Mouse (Mus musculus): ENCODE results near the gene Spint2. TPM values are rescaled to one million over a fixed set of nuclear protein-coding genes. Genes with fewer than 3 reads are reported as not detected.

The Spint2 gene
- total RNA-seq, 2 experiments from 2014 or later: 17.6 to 19.2 TPM

DNA sequence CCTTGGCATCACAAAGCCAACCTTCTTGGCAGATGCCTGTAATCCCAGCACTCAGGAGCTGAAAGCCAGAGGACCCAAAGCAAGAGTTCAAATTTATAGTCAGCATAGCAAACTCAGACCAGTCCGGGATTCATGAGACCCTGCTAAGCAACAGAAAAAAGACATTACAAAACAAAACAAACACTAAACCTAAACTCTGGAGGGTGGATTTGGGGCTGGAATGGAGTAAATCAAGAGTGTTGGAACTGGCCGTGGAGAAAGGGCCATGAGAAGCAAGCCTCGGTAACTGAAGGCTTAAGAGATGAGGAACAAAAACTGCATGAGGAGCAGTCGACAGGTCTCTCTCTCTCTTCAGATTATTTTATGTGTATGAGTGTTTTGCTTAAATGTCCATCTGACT, 2.2 kb upstream of the Spint2 start:
- no peak for DNase-seq (ENCODE audit: extremely low spot score in 1 of 2, low spot score in 1 of 2)

DNA sequence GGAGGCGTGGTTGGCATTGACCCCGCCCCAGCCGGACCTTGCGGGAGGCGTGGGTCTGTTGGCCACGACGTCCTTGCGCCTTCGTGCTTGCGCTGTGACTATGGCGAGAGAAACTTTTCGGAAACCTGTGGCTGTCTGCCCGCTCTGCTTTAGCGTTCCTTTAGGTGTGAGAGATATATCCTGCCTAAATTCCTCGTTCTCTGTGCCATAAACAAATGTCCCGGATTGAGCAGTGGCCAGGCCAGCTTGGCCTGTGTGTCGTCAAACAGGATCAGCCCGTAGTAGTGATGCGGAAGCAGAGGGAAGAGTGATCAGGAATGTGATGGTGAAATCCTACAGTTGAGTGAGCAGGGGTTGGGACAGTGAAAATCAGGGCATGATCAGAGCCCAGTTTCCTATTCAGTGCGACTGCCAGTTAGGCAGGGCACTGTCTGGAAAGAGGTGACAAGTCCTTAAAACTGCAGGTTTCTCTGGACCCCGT, 402 bp upstream of the Spint2 start:
- DNase-seq (ENCODE audit: extremely low spot score in 1 of 2, low spot score in 1 of 2): no peak

DNA sequence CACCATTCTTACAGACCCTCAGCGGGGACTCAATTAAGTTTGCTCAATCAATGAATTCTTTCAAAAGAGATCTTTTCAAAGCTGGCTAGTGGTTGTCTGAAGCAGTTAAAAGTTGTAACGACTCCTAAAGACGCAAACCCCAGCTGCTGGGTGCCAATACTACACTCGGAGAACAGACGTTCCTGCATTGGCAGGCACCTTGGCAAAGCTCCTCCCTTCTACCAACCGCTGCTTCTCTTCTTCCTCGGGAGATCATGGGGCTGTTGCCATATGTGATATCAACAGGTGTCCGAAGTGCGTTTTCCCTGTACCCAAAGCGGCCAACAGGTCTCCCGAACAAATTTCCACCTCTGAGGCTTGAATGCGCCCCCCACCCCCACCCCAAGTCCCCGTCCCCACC, 911 bp downstream of the Spint2 start:
- no peak for DNase-seq (ENCODE audit: extremely low spot score in 1 of 2, low spot score in 1 of 2)

DNA sequence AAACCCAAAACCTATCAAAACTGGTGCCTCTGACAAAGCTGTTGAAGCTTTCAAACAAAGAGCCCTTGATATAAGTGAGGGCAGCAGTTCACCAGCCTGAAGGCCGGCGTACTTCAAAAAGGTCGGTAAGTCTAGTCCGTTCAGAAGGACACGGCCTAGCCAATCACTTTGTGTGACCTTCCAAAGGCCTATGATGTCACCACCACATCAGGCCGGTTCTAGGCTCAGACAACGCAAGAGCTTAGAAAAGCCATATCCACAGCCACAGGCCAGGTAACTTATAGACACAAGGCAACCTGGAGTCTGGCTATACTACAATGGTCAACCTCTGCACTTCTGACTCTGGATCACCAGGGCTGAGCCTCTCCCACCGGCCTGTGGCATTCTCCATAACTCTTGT, 1.8 kb downstream of the Spint2 start:
- no peak for DNase-seq (ENCODE audit: extremely low spot score in 1 of 2, low spot score in 1 of 2)

DNA sequence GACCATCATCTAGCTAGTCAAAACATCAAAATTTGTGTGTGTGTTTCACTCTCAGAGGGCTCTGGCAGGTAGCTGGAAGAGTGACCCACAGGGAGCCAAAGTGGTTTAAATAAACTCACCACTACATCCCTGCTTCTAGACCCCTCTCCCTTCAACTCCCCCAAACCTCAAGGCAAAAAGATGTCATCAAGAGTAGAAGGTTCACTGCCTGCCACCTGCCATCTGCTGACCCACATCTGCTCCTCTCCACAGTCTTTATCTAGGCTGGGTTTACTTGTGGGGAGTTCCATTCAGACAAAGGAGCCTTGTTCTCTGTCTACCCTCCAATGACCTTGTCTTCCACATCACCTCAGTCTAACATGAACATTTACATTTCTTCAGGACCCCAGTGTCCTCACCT, 2.5 kb downstream of the Spint2 start:
- DNase-seq (ENCODE audit: extremely low spot score in 1 of 2, low spot score in 1 of 2): no peak

DNA sequence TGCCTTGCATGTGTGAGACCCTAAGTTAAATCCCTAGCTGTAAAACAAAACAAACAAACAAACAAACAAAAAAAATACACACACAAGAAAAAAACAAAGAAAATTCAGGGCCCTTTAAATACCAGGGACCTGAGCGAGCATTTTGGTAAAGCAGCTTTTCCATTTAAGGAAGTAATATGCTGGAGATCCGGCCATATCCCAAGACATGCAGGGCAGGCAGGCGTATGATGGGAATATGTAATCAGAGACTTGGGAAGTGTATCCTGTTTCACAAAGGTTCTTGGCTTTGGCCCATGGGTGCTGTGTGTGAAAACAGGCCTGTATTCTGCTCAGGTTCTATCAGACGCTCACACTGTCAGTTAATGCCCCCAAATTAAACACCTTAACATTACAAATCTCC, 4.2 kb downstream of the Spint2 start:
- DNase-seq (ENCODE audit: extremely low spot score in 1 of 2, low spot score in 1 of 2): no peak

DNA sequence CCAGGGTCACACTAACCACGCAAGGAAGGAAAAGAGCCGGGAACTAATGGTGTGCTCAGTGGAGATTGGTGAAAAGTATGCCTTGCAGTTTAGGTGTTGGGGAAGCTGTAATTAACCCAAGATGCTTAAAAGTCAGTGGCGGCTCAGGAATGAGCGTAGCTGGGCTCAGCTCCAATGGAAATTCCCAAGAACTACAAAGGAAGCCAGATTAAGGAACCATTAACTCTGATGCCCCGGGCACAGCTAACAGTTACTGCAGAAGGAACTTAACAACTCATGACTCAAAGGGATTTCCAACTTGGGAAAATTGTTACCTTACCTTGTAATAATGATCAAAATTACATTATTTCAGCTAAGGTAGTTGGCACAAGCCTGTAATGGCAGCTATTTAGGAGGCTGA, 5.0 kb downstream of the Spint2 start:
- DNase-seq (ENCODE audit: extremely low spot score in 1 of 2, low spot score in 1 of 2): no peak

GRCm38 (mm10) chr7:29271687-29272465, 9.8 kb downstream of the Spint2 start:
- no peak for DNase-seq (ENCODE audit: extremely low spot score in 1 of 2, low spot score in 1 of 2)

DNA sequence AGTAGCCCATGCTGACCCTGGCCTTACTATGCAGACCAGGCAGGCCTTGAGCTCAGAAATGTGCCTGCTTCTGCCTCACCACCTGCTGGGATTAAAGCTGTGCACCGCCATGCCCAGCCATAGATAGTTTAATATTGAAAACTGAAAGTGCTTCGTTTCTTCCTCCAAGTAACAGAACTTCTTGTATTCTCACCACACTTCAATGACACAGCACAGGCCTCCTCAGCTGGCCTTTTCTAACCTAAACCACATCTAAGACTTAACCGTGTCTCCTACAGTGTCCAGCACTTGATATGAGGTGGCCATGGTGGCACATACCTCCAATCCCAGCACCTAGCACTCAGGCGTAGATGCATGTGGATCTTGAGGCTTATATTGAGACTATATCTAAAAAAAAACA, 11.3 kb downstream of the Spint2 start:
- no peak for DNase-seq (ENCODE audit: extremely low spot score in 1 of 2, low spot score in 1 of 2)

DNA sequence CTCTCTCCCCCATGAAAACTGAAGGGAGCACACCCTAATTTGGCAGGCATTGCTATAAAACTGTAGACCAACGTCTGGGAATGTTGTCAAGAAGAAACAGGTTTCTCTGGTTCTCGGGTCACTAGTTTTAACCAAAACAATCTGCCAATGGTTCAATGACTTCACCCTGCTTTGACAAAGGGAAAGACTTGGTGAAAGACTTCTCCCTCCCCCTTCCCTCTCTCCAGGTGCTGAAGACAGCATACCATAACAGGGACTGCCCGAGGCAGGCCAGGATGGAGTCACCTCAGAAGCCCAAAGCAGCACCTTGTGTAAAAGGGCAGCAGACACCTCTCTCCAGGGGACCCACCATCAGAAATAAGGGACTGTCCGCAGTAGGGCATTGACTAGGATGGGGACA, 14.8 kb downstream of the Spint2 start:
- DNase-seq (ENCODE audit: extremely low spot score in 1 of 2, low spot score in 1 of 2): no peak

DNA sequence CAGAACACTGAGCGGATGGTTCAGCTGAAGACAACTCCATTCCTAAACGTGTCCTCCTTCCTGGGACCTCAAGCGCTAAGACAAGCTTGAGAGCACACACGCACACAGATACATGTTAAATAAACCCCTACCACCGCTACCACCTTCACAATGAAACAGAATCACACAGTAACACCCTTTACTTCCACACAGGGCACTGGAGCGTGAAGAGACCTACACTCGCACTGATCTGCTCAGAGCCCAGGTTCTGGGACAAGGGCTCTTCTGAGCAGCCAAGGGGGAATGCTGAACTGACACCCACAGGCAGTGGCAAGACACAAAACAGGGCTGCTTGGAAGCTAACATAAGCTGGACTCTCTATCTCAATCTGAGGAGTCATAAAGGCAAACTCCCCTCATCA, 16.1 kb downstream of the Spint2 start:
- DNase-seq (ENCODE audit: extremely low spot score in 1 of 2, low spot score in 1 of 2): no peak

GRCm38 (mm10) chr7:29263831-29264230, 17.9 kb downstream of the Spint2 start:
- DNase-seq (ENCODE audit: extremely low spot score in 1 of 2, low spot score in 1 of 2): no peak

GRCm38 (mm10) chr7:29262151-29262550, 19.6 kb downstream of the Spint2 start:
- DNase-seq (ENCODE audit: extremely low spot score in 1 of 2, low spot score in 1 of 2): no peak

DNA sequence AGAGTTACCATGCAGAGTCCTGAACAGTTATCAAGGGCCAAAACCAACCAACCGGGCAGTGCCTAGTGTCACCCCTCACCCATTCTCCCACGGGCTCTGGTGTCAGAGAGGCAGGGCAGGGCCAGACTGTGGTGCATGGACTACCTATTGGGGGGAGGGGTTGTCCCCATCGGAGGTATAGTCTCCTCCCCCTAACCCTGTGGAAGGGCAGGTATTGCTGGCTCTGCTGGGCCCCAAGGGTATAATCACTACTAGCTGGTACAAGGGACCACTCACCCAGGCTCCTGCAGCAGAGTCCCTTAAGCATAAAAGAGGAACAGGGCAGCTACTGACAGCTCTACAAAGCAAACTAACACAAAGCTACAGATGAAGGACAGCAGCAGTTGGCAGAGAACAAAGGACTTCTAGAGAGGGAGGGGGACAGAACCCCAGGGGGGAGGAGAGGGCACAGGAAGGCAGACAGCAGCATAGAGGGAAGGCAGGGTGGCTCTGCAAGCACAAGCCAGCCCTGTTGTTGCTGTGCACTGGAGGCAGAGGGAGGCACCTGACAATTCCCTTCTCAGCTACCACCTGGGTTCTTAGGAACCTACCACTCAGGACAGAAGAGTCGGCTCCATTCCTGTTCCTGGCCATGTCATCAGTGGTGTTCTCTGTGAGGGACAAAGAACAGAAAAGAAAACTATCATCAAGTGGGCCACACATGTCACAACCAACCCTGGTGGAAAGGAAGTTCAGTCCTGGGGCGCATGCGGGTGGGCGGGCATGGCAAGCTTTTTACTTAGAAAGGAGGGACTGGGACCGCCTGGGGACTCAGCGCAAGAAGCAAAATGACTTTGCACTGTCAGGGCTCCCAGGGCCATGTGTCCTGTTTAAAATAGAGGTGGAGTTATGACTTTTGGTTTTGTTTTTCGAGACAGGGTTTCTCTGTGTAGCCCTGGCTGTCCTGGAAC, 21.7 kb downstream of the Spint2 start:
- no peak for DNase-seq (ENCODE audit: extremely low spot score in 1 of 2, low spot score in 1 of 2)

GRCm38 (mm10) chr7:29257368-29257767, 24.3 kb downstream of the Spint2 start:
- no peak for DNase-seq (ENCODE audit: extremely low spot score in 1 of 2, low spot score in 1 of 2)

DNA sequence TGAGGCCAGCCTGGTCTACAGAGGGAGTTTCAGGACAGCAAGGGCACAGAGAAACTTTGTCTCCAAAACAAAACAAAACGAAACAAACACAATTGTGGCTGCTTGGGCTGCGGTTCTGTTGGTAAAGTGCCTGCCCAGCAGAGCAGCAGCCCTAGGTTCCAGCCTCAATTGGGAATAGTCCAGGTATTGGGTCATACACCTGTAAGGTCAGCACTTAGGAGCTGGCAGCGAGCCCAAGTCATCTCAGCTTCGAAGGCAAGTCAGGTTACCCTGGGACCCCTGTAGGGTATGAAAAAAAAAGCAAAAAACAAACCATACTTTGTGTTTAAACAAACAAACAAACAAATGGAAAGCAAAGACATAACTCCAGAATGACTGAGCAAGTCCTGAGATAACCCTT, 25.8 kb downstream of the Spint2 start:
- no peak for DNase-seq (ENCODE audit: extremely low spot score in 1 of 2, low spot score in 1 of 2)

GRCm38 (mm10) chr7:29253842-29254241, 27.9 kb downstream of the Spint2 start:
- DNase-seq (ENCODE audit: extremely low spot score in 1 of 2, low spot score in 1 of 2): no peak

DNA sequence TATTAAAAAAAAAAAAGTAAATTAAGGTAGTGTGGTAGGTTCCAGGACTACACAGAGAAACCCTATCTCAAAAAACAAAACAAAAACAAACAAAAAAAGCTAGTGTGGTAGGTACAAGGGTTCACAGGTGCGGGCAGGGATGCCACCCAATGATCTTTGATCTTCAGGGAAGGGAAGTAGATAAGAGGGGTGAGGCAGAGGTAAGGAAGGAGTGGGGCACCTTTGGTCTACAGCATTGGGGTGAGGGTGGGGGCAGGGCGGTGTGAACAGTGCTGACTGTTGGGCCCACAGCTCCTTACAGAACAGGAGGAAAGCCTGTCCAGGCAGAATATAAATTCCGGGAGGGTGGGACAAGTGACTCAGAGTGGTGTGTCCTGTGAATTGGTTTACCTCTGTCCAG, 30.5 kb downstream of the Spint2 start:
- no peak for DNase-seq (ENCODE audit: extremely low spot score in 1 of 2, low spot score in 1 of 2)

- DNase-seq (ENCODE audit: extremely low spot score in 1 of 2, low spot score in 1 of 2): no peak
Observed at GRCm38 (mm10) chr7:29248261-29248841, 33.4 kb downstream of the Spint2 start, which contains the start of gene 2200002D01Rik. 2200002D01Rik (minus strand) TSS chr7:29248466.

DNA sequence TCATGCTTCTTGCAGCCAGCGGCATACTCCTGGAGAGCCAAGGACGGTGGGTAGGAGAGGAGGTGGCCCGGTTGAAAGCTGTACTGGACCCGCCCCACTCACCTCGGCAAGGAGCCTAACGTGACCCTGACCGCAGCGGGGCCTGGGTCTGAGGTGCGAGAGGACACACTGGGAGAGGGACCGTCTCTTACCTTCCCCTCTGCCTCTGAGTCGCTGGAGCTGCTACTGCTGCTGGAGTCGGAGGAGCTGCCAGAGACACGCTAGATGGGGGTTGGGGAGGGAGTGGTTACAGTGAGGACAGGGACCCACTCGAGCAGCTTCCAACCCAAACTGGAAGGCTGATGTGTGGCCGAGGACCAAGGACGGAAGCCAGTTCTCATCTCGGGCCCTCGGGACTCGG, 34.0 kb downstream of the Spint2 start:
- no peak for DNase-seq (ENCODE audit: extremely low spot score in 1 of 2, low spot score in 1 of 2)

GRCm38 (mm10) chr7:29247314-29247700, 34.4 kb downstream of the Spint2 start:
- peak; percentile 76 to 92 for DNase-seq (ENCODE audit: extremely low spot score in 1 of 2, low spot score in 1 of 2)

Data from layer of hippocampus, postnatal 25 days (tissue).